Mouse (Mus musculus) adrenal gland (tissue): ENCODE measurements around the gene Cacna1s.

Experiments used
- intact Hi-C: fragments of 180-260 bp; cut with DNase I; formaldehyde crosslinking; loops from one replicate; pipeline ENCODE4 v1.15.1; 2025

The Cacna1s gene

GRCm38 (mm10) chr1:136109464-136109863, 56.9 kb downstream of the Cacna1s start:
- intact Hi-C loops, result no loop called here

DNA sequence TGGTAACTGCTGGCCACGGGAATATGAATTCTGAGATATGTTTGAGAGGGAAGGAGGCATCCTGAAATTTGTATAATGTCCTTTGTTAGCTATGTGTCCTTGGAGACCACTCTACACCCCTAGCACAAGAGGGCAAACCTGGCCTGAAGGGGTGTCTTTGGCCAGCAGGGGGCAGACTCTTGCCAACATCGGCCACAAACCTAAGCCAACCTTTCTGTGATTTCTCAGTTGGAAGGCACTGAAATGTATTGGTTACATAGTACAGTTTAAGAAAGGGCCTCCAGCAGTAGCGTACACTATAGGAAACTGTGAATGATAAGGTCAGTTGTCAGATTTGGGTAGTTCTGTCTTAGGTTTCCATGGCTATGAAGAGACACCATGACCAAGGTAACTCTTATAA, 63.6 kb downstream of the Cacna1s start:
- intact Hi-C loops, result loop anchor here (2.0 kb wide), 1 partner anchor 51 kb away; no protein-coding TSS in a partner anchor

DNA sequence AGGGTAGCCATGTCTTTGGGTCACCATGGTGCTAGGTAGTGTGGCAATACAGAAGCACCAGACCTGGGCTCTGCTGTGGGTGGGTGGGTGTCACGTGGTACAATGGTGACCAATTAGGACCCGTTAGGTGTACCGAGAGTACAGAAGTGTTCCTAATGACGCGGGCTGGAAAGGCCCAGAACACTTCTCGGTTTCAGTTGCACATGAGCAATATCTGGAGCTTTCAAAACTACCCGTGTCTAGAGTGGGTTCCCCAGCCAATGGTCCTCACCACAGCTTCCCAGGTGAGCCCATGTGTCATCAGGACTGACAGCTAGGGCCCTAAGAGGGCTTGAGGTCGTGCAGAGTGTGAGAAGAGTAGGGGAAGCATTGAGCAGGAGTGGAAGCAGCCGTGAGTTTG, 64.5 kb downstream of the Cacna1s start:
- intact Hi-C loops, result loop anchor here (2.0 kb wide), 1 partner anchor 50 kb away; no protein-coding TSS in a partner anchor

DNA sequence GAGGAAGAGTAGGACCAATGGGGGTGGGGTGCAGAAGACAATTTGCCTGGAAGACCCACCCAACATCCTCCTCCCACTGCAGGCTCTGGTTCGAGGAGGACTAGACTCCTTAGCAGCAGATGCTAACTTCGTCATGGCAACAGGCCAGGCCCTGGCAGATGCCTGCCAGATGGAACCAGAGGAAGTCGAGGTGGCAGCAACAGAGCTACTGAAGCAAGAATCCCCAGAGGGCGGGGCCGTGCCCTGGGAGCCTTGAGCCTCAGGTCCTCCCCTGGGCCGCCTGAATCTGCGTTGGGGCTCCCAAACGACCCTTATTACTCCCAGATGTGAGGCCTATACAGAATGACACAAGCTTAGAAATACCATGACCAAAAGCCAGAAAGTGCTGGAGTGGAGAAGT, 66.3 kb downstream of the Cacna1s start:
- intact Hi-C loops, result no loop called here

GRCm38 (mm10) chr1:136119571-136120262, 67.2 kb downstream of the Cacna1s start:
- intact Hi-C loops, result no loop called here

DNA sequence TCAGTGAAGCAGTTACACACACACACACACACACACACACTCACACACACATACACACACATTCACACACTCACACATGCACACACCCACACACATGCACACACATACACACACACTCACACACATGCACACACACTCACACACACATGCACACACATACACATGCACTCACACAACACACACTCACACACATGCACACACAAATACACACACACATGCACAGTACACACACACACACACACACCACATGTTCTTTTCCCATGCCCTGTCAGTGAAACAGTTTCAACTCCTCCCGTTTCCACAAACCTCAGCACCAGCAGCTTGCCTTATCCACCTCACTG, 67.7 kb downstream of the Cacna1s start:
- intact Hi-C loops, result no loop called here

DNA sequence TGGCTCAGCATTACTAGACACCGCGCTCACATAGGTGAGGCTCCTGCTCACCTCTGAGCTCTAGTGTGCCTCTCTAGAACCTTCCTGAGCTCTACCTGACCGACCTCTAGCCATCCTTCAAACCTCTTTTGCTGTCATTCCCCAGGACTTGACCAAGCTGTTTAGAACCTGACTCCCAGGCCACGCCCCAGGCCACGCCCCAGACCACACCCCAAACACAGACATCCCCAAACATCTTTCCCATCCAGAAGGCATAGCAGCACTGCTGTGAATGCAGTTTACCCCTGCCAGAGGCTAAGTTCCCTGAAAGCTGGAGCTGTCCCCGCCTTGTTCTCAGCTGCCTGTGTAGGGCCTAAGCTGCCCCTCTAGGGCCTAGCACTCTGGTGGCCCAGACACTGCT, 68.2 kb downstream of the Cacna1s start:
- intact Hi-C loops, result no loop called here

DNA sequence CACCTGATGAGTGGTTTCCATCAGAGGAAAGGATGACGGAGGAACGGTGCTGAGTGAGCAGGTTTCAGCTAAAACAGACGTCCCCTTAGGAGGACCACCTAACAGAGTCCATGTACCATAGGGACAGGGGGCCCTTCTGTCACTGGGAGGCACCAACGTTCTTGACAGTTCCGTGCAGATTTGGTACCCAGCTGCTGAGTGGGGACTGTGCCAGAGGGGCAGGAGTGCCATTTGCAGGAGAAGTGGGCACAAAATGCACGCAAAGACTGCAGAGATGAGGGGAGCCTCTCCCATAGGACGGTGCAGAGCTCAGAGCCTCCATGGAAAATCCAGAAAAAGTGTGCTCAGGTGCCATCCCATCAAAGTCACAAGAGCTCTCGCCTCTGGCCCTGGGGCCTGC, 69.5 kb downstream of the Cacna1s start:
- intact Hi-C loops, result no loop called here

GRCm38 (mm10) chr1:136126159-136126765, 73.7 kb downstream of the Cacna1s start:
- intact Hi-C loops, result no loop called here

GRCm38 (mm10) chr1:136126895-136127294, 74.3 kb downstream of the Cacna1s start:
- intact Hi-C loops, result no loop called here

DNA sequence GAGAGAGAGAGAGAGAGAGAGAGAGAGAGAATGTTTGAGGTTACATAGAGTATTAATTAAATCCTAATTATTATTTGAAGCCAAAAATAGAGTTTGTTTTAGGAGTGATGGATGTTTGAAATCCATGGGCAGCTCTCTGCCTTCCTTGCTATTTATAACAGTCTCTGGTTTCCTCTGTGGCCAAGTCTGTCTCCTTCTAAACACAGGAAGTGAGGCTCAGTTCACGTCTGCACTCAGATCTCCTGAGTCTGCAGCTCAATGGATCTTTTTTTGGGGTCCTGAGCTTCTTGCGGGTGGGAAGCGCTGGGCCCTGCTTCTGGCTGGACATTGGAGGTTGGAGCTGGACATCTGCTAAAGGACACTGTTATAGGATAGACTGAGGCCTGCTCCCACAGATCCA, 75.3 kb downstream of the Cacna1s start:
- intact Hi-C loops, result no loop called here

DNA sequence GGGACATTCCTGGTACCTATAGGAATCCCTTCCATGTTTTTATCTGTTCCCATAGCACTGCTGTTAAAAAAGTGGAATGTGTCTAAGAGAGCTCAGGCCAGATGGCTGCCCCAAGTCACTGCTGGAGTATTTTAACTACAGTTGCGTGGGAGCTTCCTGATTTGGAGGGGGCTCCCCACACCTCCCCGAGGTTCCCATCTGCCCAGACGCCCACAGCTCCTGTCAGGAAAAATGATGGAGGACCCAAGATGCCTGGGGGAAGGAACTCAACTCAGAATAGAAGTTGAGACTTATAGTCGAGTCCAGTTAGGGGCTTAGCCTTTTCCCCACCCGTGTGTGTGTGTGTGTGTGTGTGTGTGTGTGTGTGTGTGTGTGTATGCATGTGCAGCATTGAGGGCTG, 75.9 kb downstream of the Cacna1s start:
- intact Hi-C loops, result no loop called here

GRCm38 (mm10) chr1:136128944-136129589, 76.5 kb downstream of the Cacna1s start:
- intact Hi-C loops, result no loop called here

DNA sequence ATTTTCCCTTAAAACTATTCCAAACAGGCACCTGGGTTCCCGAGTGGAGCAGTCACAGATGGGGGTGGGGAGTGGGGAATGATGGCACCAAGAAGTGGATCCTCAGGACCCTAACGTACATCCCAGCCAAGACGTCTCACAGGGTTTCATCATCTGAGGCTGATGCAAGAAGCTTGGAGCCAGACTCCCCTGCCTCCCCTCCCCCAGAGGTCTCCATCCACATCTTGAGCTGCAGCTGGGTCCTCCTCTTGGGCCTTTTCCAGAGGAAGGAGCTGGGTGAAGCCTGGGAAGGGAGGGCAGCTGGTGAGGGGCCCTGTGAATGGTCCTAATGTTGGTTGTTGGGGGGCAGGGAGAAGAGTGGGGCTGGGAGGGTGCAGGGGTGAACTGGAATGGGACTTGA, 77.6 kb downstream of the Cacna1s start:
- intact Hi-C loops, result no loop called here

DNA sequence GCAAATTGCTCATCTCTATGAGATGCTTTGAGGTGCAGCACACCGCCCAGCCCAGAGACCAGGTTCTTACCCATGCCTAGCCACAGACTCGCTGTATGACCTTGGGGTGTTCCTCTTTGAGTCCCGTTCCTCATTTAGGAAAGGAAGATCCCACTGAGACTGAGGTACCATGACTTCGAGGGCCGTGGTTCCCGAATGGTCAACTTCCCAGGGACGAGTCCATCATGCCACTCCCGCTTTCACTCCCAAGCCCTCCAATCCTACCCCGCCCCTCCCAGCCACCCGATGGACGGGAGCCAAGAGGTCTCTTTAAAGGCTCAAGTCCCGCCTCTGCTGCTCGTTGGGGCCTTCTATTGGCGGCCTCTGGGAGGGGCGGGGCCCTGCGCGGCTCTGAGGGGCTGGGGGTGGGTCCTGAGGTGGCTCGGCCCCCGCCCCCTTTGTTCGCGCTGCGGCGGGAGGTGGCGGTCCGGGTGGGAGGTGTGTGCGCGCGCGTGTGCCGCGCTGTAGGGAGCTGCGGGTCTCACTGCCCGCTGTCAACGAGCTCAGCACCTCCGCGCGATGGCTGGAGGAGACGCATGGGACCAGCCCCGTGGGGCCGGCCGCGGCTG, 78.5 kb downstream of the Cacna1s start, which contains the start of gene Kif21b:
Kif21b (plus strand) TSS at position 439 of the 608 bp plus-strand sequence.
- intact Hi-C loops, result no loop called here

DNA sequence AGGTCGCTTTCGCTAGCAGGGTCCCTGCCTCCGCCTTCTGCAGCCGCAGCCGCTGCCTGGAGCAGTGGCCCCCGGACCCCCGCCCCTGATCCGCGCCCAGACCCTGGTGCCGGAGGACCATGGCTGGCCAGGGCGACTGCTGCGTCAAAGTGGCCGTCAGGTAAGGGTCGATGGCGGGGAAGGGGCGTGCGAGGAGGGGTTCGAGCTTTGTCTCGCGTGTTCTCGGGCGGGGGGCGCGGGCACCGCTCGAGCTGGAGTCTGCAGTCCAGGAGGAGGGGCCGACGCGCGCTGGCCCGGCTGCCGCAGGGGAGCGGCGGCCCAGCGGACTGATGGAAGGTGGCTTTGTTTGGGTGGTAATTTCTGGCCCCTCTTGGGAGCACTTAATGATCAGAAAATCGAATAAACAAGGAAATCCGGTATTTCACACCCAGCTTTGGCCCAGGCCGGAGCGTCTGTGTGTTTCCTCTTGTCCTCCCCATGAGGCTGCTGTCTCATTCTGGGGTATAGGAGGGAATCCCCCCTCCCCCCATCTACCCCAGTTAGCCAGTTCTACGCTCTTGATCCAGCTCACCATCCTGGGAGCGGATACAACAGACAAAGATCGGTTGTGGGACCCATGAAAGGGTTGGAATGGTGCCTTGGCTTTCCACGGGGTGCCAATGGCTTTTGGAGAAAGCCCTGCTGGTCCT, 79.2 kb downstream of the Cacna1s start:
- intact Hi-C loops, result no loop called here

GRCm38 (mm10) chr1:136132386-136133201, 80.0 kb downstream of the Cacna1s start:
- intact Hi-C loops, result no loop called here

DNA sequence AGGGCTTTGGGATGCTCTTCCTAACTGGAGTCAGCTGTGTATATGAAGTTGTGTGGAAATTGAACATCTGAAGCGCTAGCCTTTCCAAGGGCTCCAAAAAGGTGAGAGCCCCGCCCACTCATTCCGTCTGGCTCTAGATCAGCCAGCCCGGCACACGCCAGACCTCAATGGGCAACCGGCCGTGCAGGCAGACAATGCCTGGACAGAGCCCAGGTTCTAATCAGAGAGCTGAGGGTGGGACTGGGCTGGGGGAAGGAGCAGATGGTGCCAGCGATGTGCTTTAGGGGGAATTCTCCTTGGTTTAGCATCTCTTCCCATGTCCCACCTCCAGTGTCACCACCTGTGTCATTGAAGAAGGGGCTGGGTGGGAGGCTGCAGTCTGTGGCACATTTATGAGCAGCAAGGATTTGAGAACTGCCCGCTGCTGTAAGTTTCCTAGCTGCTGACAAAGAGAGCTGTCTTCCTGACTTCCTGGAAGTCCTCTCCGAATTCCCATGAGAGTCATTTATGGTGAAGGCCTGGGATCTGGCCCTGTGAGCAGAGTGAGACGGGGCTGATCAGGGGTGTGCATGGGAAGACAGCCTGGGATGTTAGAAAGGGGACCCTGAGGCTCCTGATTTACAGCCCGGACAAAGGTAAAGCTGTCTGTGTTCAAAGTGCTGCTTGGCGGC, 81.2 kb downstream of the Cacna1s start:
- intact Hi-C loops, result no loop called here

GRCm38 (mm10) chr1:136134547-136134946, 82.0 kb downstream of the Cacna1s start:
- intact Hi-C loops, result no loop called here

- intact Hi-C loops, result no loop called here
Observed at GRCm38 (mm10) chr1:136135046-136135445, 82.5 kb downstream of the Cacna1s start.
